Mouse (Mus musculus): ENCODE data around the gene Mob1b. TPM values are rescaled to one million over a fixed set of nuclear protein-coding genes. Genes with fewer than 3 reads are reported as not detected.
"Not testable (repeated sequence)": the region's sequence is repeated elsewhere in the genome, so short reads cannot be mapped to it uniquely, and the experiment has no call there.

Gene Mob1b
- total RNA-seq, 2 experiments from 2014 or later, result 18.8 to 23.3 TPM

DNA sequence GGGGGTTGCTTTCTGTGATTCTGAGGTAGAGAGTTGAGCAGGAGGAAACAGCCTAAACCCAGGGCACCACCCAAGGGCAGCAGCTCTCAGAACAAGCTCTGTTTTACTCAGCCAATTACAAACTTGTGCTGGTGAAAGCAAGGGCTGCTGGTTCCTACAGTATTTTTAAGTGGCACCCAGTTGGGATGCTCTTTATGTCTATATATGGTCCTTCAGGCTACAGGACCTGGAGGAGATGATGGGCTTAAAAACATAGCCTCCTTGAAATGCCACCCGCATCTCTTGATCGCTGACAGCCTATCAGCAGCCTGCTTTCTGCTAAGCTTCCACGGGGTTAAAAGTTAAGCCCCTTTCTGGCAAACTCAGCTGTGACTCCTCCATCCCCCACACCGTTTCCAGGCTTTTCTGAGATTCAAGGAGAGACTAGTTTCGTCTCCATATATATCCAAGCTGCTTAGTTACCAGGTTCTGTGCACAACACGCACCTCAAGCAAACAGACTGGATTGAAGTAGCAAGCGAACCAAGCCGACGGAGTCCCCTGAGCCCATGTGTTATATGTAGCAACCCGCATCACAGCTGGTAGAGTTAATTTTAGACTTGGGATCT, 8.9 kb upstream of the Mob1b start:
- DNase-seq, result peak; percentile 43
- TF ChIP-seq CTCF (IDR thresholded peaks at IDR 0.05), result no peak
- H3K27ac ChIP-seq, result peak overlapping the region; percentile 75
- intact Hi-C loops (cut with DNase I), result no loop called here
- peak overlapping the region; percentile 57 for H3K4me3 ChIP-seq

DNA sequence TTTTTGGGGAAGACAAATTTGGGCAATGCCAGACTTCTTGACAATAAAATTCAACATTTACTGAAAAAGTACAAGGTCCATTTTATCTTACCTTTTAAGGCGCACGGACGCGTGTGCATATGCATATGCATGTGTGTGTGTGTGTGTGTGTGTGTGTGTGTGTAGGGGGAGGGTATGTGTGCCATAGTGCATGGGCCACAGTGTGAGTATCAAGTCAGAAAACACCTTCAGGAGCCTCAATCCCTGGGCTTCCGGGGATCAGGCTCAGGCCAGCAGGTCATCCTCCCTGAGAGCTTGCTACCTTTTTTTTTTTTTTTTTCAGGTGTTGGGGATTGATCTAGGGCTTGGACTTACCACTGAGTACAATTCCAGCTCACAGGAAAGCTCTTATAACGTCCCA, 8.3 kb upstream of the Mob1b start:
- intact Hi-C loops (cut with DNase I), result no loop called here
- DNase-seq, result no peak
- H3K4me3 ChIP-seq, result peak overlapping the region; percentile 57
- peak overlapping the region; percentile 75 for H3K27ac ChIP-seq
- no peak for TF ChIP-seq CTCF (IDR thresholded peaks at IDR 0.05)

- TF ChIP-seq CTCF (IDR thresholded peaks at IDR 0.05), result no peak
- intact Hi-C loops (cut with DNase I), result no loop called here
- no peak overlapping the region for H3K27ac ChIP-seq
- no peak for DNase-seq
- H3K4me3 ChIP-seq, result no peak overlapping the region
Observed at GRCm38 (mm10) chr5:88716983-88717382, 3.7 kb upstream of the Mob1b start.

- peak overlapping the region; percentile 99 for H3K4me3 ChIP-seq
- peak overlapping the region; percentile 98 for H3K27ac ChIP-seq
- no peak for TF ChIP-seq CTCF (IDR thresholded peaks at IDR 0.05)
- no peak for DNase-seq
- intact Hi-C loops (cut with DNase I), result no loop called here
Observed at GRCm38 (mm10) chr5:88721003-88721475, 384 bp downstream of the Mob1b start.

GRCm38 (mm10) chr5:88721565-88722212, 1.0 kb downstream of the Mob1b start:
- peak; percentile 60 for DNase-seq
- TF ChIP-seq CTCF (IDR thresholded peaks at IDR 0.05), result no peak
- intact Hi-C loops (cut with DNase I), result loop anchor here (2.0 kb wide), 1 partner anchor 41 kb away; no protein-coding TSS in a partner anchor
- Histone ChIP-seq H3K27ac (peak overlapping the region; percentile 98), H3K4me3 (peak overlapping the region; percentile 99)

DNA sequence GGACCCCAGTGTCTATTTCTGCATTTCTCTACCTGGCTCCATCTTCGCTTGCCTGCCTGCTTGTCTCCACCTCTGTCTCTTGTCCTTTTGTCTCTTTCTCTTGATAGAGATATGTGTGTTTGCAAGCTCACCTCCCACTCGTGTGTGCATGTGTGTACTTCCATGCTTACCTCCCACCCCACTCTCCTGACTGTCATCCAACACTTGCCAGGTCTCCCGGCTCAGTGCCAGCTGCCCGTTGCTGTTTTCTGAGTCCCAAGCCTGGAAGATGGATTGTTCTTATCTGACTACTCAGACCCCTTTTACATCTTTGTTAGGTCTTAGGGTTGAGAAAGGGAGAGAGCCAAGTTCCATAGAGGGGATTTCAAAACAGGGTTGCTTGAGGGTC, 1.6 kb downstream of the Mob1b start:
- no peak for DNase-seq
- intact Hi-C loops (cut with DNase I), result loop anchor here (2.0 kb wide), 1 partner anchor 41 kb away; no protein-coding TSS in a partner anchor

DNA sequence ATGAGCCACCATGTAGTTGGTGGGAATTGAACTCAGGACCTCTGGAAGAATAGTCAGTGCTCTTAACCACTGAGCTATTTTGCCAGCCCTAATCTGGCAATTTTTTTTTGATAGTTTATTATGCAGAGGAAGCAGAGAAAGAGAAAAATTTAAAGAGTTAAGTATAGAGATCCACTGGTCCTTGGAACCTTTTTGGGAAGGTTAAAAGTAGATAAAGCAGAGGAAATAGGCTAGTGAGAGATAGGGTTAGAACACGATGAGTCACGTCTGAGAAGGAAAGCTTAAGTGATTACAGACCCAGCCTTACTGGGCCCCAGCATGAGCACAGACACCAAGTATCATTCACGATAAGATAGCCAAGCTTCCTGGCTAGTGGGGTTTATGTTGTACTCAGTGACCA, 3.4 kb downstream of the Mob1b start:
- no peak overlapping the region for H3K27ac ChIP-seq
- no peak overlapping the region for H3K4me3 ChIP-seq
- no peak for TF ChIP-seq CTCF (IDR thresholded peaks at IDR 0.05)
- no peak for DNase-seq
- intact Hi-C loops (cut with DNase I), result no loop called here

More for the DNA sequence above, 1.6 kb downstream of the Mob1b start:
- Histone ChIP-seq H3K4me3 (peak overlapping the region; percentile 99), H3K27ac (peak overlapping the region; percentile 98)
- TF ChIP-seq CTCF (IDR thresholded peaks at IDR 0.05), result no peak

DNA sequence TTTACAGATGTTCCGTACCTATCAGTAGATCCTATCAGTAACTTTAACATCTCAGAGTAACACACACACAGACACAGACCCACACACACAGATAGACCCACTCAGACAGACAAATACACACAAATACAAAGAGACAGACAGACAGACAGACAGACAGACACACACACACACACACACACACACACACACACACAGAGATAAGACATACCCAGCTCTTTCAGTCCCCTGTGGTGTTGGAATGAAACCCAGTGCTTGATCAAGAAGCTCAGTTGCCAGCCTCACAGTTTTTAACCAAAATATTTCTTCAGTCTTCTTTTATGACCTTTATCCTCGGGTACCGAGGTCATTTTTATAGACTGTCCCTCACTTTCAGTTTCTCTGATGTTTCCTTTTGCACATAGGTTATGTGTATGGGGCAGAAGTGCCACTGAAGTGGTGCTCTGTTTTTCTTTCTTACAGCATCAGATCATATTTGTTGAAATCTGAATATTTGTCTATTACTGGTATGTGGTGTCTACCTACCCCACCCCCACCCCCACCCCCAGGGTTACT, 7.0 kb downstream of the Mob1b start:
- intact Hi-C loops (cut with DNase I), result no loop called here
- no peak for TF ChIP-seq CTCF (IDR thresholded peaks at IDR 0.05)
- H3K27ac ChIP-seq, result no peak overlapping the region
- DNase-seq, result no peak
- no peak overlapping the region for H3K4me3 ChIP-seq

GRCm38 (mm10) chr5:88734786-88735185, 14.1 kb downstream of the Mob1b start:
- no peak for DNase-seq
- intact Hi-C loops (cut with DNase I), result no loop called here
- no peak overlapping the region for H3K27ac ChIP-seq
- TF ChIP-seq CTCF (IDR thresholded peaks at IDR 0.05), result peak; percentile 42
- H3K4me3 ChIP-seq, result no peak overlapping the region

- intact Hi-C loops (cut with DNase I); DNase-seq; H3K27ac ChIP-seq; H3K4me3 ChIP-seq: not testable (repeated sequence)
Observed at GRCm38 (mm10) chr5:88741065-88741464, 20.4 kb downstream of the Mob1b start.

- TF ChIP-seq CTCF (IDR thresholded peaks at IDR 0.05), result no peak
- DNase-seq, result no peak
- intact Hi-C loops (cut with DNase I), result no loop called here
- Histone ChIP-seq H3K27ac (no peak overlapping the region), H3K4me3 (no peak overlapping the region)
Observed at GRCm38 (mm10) chr5:88747774-88748173, 27.1 kb downstream of the Mob1b start.

GRCm38 (mm10) chr5:88753199-88753598, 32.5 kb downstream of the Mob1b start:
- no peak for TF ChIP-seq CTCF (IDR thresholded peaks at IDR 0.05)
- intact Hi-C loops (cut with DNase I), result no loop called here
- Histone ChIP-seq H3K4me3 (no peak overlapping the region), H3K27ac (no peak overlapping the region)
- DNase-seq, result no peak

GRCm38 (mm10) chr5:88762611-88763010, 42.0 kb downstream of the Mob1b start:
- intact Hi-C loops (cut with DNase I), result loop anchor here (2.0 to 10.0 kb wide), 2 partner anchors 40 to 198 kb away; partner anchors contain the start of gene Rufy3
- no peak for DNase-seq
- H3K4me3 ChIP-seq, result no peak overlapping the region
- peak; percentile 7; the same call in 1 of the 2 replicates for TF ChIP-seq CTCF (IDR thresholded peaks at IDR 0.05)
- no peak overlapping the region for H3K27ac ChIP-seq
